15 mouse cellular contexts compared by ENCODE assay signal in the genomic region with DNA sequence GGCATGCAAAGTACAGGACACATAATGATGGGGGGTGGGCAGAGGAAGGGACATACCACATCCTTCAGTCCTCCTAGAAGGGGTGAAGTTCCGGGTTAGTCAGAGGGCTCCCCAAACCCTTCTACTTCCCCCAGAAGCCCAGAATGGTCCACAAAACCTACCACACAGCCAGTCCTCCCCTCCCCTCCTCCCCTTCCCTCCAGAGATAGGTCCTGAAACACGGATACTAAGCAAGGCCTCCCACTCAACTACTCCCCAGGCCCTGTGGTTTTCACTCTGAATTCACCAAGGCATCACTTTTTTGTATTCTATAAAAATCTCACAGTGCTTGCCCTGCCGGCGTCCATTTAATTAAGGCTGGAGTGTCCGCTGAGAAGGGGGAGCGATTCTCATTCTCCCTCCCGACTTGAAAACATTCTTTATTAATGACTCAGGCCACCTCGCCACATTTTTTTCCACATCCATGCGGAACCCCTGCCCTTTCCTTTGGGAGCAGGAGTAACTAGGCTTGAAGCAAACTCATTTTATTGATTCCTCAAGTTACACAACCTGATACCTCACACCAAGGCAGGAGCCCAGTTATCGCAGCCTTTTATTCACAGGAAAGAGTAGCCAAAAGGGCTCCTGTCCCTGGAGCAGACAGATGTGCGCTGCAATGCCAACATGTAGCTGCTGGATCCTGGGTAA.
DNase-seq lines count a peak whose midpoint lies in the region; ATAC-seq and TF ChIP-seq lines count a peak whose summit lies in the region.
"Had no signal": no experiment of that assay in that cellular context is flagged by ENCODE, and none has a peak within 500 bp of the region (broad histone marks: within the 10 kb centered on the region; RNA-seq: fewer than 3 reads in every experiment).

No protein-coding gene starts in this region.

- H3K9me3 ChIP-seq in neural tube, embryonic 11.5 days (ENCODE audit: control insufficient read depth, low read length) = no peaks in the 10 kb centered on the region
- H3K9me3 ChIP-seq in neural tube, embryonic 15.5 days (replicated peaks) = no peaks in the 10 kb centered on the region
- H3K9me3 ChIP-seq in embryonic facial prominence, embryonic 14.5 days (ENCODE audit: control insufficient read depth, low read length) = no peaks in the 10 kb centered on the region
- H3K9me3 ChIP-seq in heart, embryonic 11.5 days (replicated peaks; ENCODE audit: control insufficient read depth, low read length) = no peaks in the 10 kb centered on the region
- H3K9me3 ChIP-seq: intestine, embryonic 15.5 days; stomach, embryonic 15.5 days had no signal

- no peak overlapping the region for H3K4me2 ChIP-seq in neural tube, embryonic 11.5 days (ENCODE audit: low read depth)
- H3K4me2 ChIP-seq in neural tube, embryonic 15.5 days = no peak overlapping the region
- H3K4me2 ChIP-seq in embryonic facial prominence, embryonic 14.5 days (ENCODE audit: low read depth, low read length) = peak overlapping the region; percentile 5
- no peak overlapping the region for H3K4me2 ChIP-seq in heart, embryonic 11.5 days
- H3K4me2 ChIP-seq: intestine, embryonic 15.5 days; stomach, embryonic 15.5 days had no signal

- WGBS in neural tube, embryonic 11.5 days = 59% methylated on average over 11 of the region's 11 CpGs
- WGBS in neural tube, embryonic 15.5 days = 48% methylated on average over 11 of the region's 11 CpGs
- 17% methylated on average over 11 of the region's 11 CpGs for WGBS in embryonic facial prominence, embryonic 14.5 days
- 58% methylated on average over 11 of the region's 11 CpGs for whole genome bisulfite sequencing in heart, embryonic 11.5 days (ENCODE audit: insufficient replicate concordance)

- H3K9ac ChIP-seq in neural tube, embryonic 11.5 days (ENCODE audit: low read length) = no peak overlapping the region
- H3K9ac ChIP-seq in neural tube, embryonic 15.5 days (replicated peaks) = no peak overlapping the region
- H3K9ac ChIP-seq in embryonic facial prominence, embryonic 14.5 days (ENCODE audit: low read depth, low read length) = no peak overlapping the region
- no peak overlapping the region for H3K9ac ChIP-seq in heart, embryonic 11.5 days (ENCODE audit: low read depth, low read length)
- H3K9ac ChIP-seq: intestine, embryonic 15.5 days; liver, postnatal 0 days; stomach, embryonic 15.5 days had no signal

- H3K36me3 ChIP-seq in neural tube, embryonic 11.5 days (ENCODE audit: control insufficient read depth, insufficient read depth, low read length) = no peaks in the 10 kb centered on the region
- H3K36me3 ChIP-seq in neural tube, embryonic 15.5 days = no peaks in the 10 kb centered on the region
- H3K36me3 ChIP-seq in embryonic facial prominence, embryonic 14.5 days (ENCODE audit: control insufficient read depth, insufficient read depth, low read length) = no peaks in the 10 kb centered on the region
- no peaks in the 10 kb centered on the region for H3K36me3 ChIP-seq in heart, embryonic 11.5 days (ENCODE audit: control insufficient read depth, insufficient read depth, low read length)
- H3K36me3 ChIP-seq: intestine, embryonic 15.5 days; stomach, embryonic 15.5 days had no signal

- H3K4me3 ChIP-seq in gastrocnemius, adult 2 months = peak overlapping the region; percentile 39; the same call in 1 of the 2 replicates
- H3K4me3 ChIP-seq in neural tube, embryonic 11.5 days (ENCODE audit: low read depth, low read length) = no peak overlapping the region
- no peak overlapping the region for H3K4me3 ChIP-seq in neural tube, embryonic 15.5 days (replicated peaks)
- no peak overlapping the region for H3K4me3 ChIP-seq in embryonic facial prominence, embryonic 14.5 days (ENCODE audit: low read depth, low read length)
- no peak overlapping the region for H3K4me3 ChIP-seq in heart, embryonic 11.5 days (ENCODE audit: low read depth, low read length)
- H3K4me3 ChIP-seq: intestine, embryonic 15.5 days; stomach, embryonic 15.5 days had no signal

- H3K27me3 ChIP-seq in neural tube, embryonic 11.5 days (ENCODE audit: control insufficient read depth, insufficient read depth, low read length) = no peaks in the 10 kb centered on the region
- no peaks in the 10 kb centered on the region for H3K27me3 ChIP-seq in neural tube, embryonic 15.5 days (replicated peaks)
- H3K27me3 ChIP-seq in embryonic facial prominence, embryonic 14.5 days (replicated peaks; ENCODE audit: control insufficient read depth, insufficient read depth, low read length) = no peaks in the 10 kb centered on the region
- H3K27me3 ChIP-seq in heart, embryonic 11.5 days (ENCODE audit: control insufficient read depth, insufficient read depth, low read length) = no peaks in the 10 kb centered on the region
- H3K27me3 ChIP-seq: intestine, embryonic 15.5 days; stomach, embryonic 15.5 days had no signal

- intact Hi-C loops in gastrocnemius, adult 2 months (cut with DNase I) = no loop called here

- H3K4me1 ChIP-seq in neural tube, embryonic 11.5 days (ENCODE audit: control insufficient read depth, insufficient read depth, low read length) = peaks cover 2% of the 10 kb centered on the region; the same call in 1 of the 2 replicates
- peaks cover 15% of the 10 kb centered on the region for H3K4me1 ChIP-seq in neural tube, embryonic 15.5 days
- 0 out of 2 replicates have a peak, but pooled peaks cover 8% of the 10 kb centered on the region for H3K4me1 ChIP-seq in embryonic facial prominence, embryonic 14.5 days (ENCODE audit: control insufficient read depth, insufficient read depth, low read length)
- H3K4me1 ChIP-seq in heart, embryonic 11.5 days (ENCODE audit: control insufficient read depth, insufficient read depth, low read length) = 0 out of 2 replicates have a peak, but pooled peaks cover 6% of the 10 kb centered on the region
- H3K4me1 ChIP-seq: intestine, embryonic 15.5 days; stomach, embryonic 15.5 days had no signal

- DNase-seq in gastrocnemius, adult 2 months = peak; percentile 22
- DNase-seq in gastrocnemius, postnatal 4 days (ENCODE audit: low spot score in 2 of 2) = no peak
- peak; percentile 15 for DNase-seq in neural tube, embryonic 11.5 days (ENCODE audit: low spot score)
- DNase-seq in embryonic facial prominence, embryonic 14.5 days (ENCODE audit: low spot score) = peak; percentile 9
- DNase-seq in skeletal muscle tissue, adult 2 months (ENCODE audit: low read depth, low spot score) = peak; percentile 45
- no peak for DNase-seq in spleen, postnatal 36 days (ENCODE audit: low spot score in 2 of 2)
- DNase-seq: adrenal gland, postnatal 10 days; cerebellum, postnatal 25 days; liver, postnatal 0 days; right cerebral cortex, postnatal 4 days; thymus, postnatal 36 days had no signal

- ATAC-seq in neural tube, embryonic 11.5 days (ENCODE audit: insufficient read depth, low FRiP score, low TSS enrichment) = no peak
- no peak for ATAC-seq in neural tube, embryonic 15.5 days (ENCODE audit: low FRiP score)
- no peak for ATAC-seq in embryonic facial prominence, embryonic 14.5 days (ENCODE audit: low read depth)
- ATAC-seq in heart, embryonic 11.5 days (replicated peaks; ENCODE audit: insufficient number of reproducible peaks, low FRiP score, low TSS enrichment) = no peak
- ATAC-seq: intestine, embryonic 15.5 days; liver, postnatal 0 days had no signal

- no peak for TF ChIP-seq CTCF in gastrocnemius, adult 2 months (IDR thresholded peaks at IDR 0.05)

- peak overlapping the region; percentile 46; the same call in 1 of the 2 replicates for H3K27ac ChIP-seq in gastrocnemius, adult 2 months
- H3K27ac ChIP-seq in neural tube, embryonic 11.5 days (ENCODE audit: low read depth, low read length) = no peak overlapping the region
- no peak overlapping the region for H3K27ac ChIP-seq in neural tube, embryonic 15.5 days (replicated peaks)
- no peak overlapping the region for H3K27ac ChIP-seq in embryonic facial prominence, embryonic 14.5 days (replicated peaks; ENCODE audit: low read depth, low read length)
- H3K27ac ChIP-seq in heart, embryonic 11.5 days (ENCODE audit: low read depth, low read length) = no peak overlapping the region
- H3K27ac ChIP-seq: intestine, embryonic 15.5 days; stomach, embryonic 15.5 days had no signal

Comparison
In these comparisons a context has a peak if more than half of its experiments do, and no peak if none do; other contexts are left out.
1. DNase-seq: peak in gastrocnemius, adult 2 months (single experiment), neural tube, embryonic 11.5 days (single experiment), embryonic facial prominence, embryonic 14.5 days (single experiment) and skeletal muscle tissue, adult 2 months (single experiment); none in gastrocnemius, postnatal 4 days (0 of 2) and spleen, postnatal 36 days (0 of 2).